Mouse (Mus musculus) E14TG2a.4 (cell line): ENCODE measurements around the gene 9430097D07Rik.

Experiments used
- CTCF ChIP-seq: conservative IDR thresholded peaks from 2 replicates; pipeline ENCODE4 v1.5.1; 2014; ENCODE audit warnings: low read length
- NANOG ChIP-seq: IDR thresholded peaks from 2 replicates; pipeline ENCODE4 v1.6.1; 2014; ENCODE audit warnings: borderline replicate concordance, low read length, mixed read lengths
- POU5F1 ChIP-seq: IDR thresholded peaks from 2 replicates; pipeline ENCODE4 v1.6.1; 2014; ENCODE audit warnings: low read length, borderline replicate concordance

GRCm38 (mm10) chr2:32590224-32590623, 14.7 kb upstream of the 9430097D07Rik start:
- TF ChIP-seq CTCF (no peak), POU5F1 (no peak), NANOG (no peak)
